Mouse (Mus musculus) kidney, embryonic 14.5 days (tissue): ENCODE measurements around the gene Insr. TPM values are rescaled to one million over a fixed set of nuclear protein-coding genes. Genes with fewer than 3 reads are reported as not detected.

ENCODE experiments used
- ATAC-seq: fragments of 200-750 bp; cut with Nextera tagmentation; 2 replicates; pipeline ENCODE4 v1.8.0; 2017; ENCODE audit warnings: moderate number of reproducible peaks, mild to moderate bottlenecking, moderate TSS enrichment, moderate library complexity; ENCODE audit not compliant: low FRiP score, low TSS enrichment
- H3K27ac ChIP-seq: fragments of 300-500 bp; sonication (generic); 2 replicates; pipeline ENCODE4 v1.5.1; 2014; ENCODE audit warnings: low read depth, mild to moderate bottlenecking, low read length, moderate library complexity, mixed read lengths
- H3K27me3 ChIP-seq: fragments of 300-500 bp; sonication (generic); 2 replicates; pipeline ENCODE4 v1.6.1; 2014; ENCODE audit warnings: mild to moderate bottlenecking, low read length; ENCODE audit not compliant: control insufficient read depth, insufficient read depth
- H3K36me3 ChIP-seq: fragments of 300-500 bp; sonication (generic); 2 replicates; pipeline ENCODE4 v1.6.1; 2014; ENCODE audit warnings: low read length, mixed read lengths; ENCODE audit not compliant: control insufficient read depth, insufficient read depth
- H3K4me1 ChIP-seq: fragments of 300-500 bp; sonication (generic); 2 replicates; pipeline ENCODE4 v1.6.1; 2014; ENCODE audit warnings: low read length, mixed read lengths; ENCODE audit not compliant: control insufficient read depth, insufficient read depth
- H3K4me2 ChIP-seq: fragments of 300-500 bp; sonication (generic); replicated peaks from 2 replicates; pipeline ENCODE4 v1.6.1; 2014; ENCODE audit warnings: low read depth, mild to moderate bottlenecking, low read length
- H3K4me3 ChIP-seq: fragments of 300-500 bp; sonication (generic); 2 replicates; pipeline ENCODE4 v1.5.1; 2014; ENCODE audit warnings: mild to moderate bottlenecking, low read length
- H3K9ac ChIP-seq: fragments of 300-500 bp; sonication (generic); 2 replicates; pipeline ENCODE4 v1.6.1; 2014; ENCODE audit warnings: low read depth, mild to moderate bottlenecking, low read length, moderate library complexity
- H3K9me3 ChIP-seq: fragments of 300-500 bp; sonication (generic); 2 replicates; pipeline ENCODE4 v1.6.1; 2016; ENCODE audit warnings: low read length; ENCODE audit not compliant: control insufficient read depth
- WGBS: fragments of 180-500 bp; shearing (Covaris S2); extraction: QIAGEN DNeasy Blood & Tissue Kit; methylation state at CpG from one replicate; pipeline ENCODE4 v1.1.7; 2014; 5-methylcytosine and 5-hydroxymethylcytosine counted together
- polyA plus RNA-seq: library from polyadenylated mRNA; unstranded; fragments of >200 nt; fragmentation: Nextera tagmentation; extraction: Ambion mirVana; gene quantifications from 2 replicates; pipeline ENCODE4 v1.2.1, GENCODE M21; 2014

Insr gene
- polyA plus RNA-seq, 1 experiment from 2014 or later: 40.2 TPM

GRCm38 (mm10) chr8:3279721-3280077, 282 bp upstream of the Insr start:
- peak; percentile 11 for ATAC-seq
- Histone ChIP-seq H3K27me3 (no peaks in the 10 kb centered on the region), H3K4me1 (peaks cover 7% of the 10 kb centered on the region; the same call in 1 of the 2 replicates), H3K9me3 (no peaks in the 10 kb centered on the region), H3K9ac (peak overlapping the region; percentile 91; the same call in 1 of the 2 replicates), H3K36me3 (no peaks in the 10 kb centered on the region), H3K4me2 (peak overlapping the region; percentile 56), H3K27ac (no peak overlapping the region), H3K4me3 (peak overlapping the region; percentile 68)
- 1% methylated on average over 18 of the region's 18 CpGs for WGBS

GRCm38 (mm10) chr8:3278181-3278820, 1.1 kb downstream of the Insr start:
- H3K9ac ChIP-seq: peak overlapping the region; percentile 91
- peak overlapping the region; percentile 68 for H3K4me3 ChIP-seq
- ATAC-seq: peak; percentile 20
- H3K27me3 ChIP-seq: no peaks in the 10 kb centered on the region
- no peaks in the 10 kb centered on the region for H3K36me3 ChIP-seq
- peak overlapping the region; percentile 56 for H3K4me2 ChIP-seq
- no peak overlapping the region for H3K27ac ChIP-seq
- WGBS: 27% methylated on average over 15 of the region's 15 CpGs
- H3K4me1 ChIP-seq: peaks cover 7% of the 10 kb centered on the region; the same call in 1 of the 2 replicates
- H3K9me3 ChIP-seq: no peaks in the 10 kb centered on the region

- Histone ChIP-seq H3K4me2 (no peak overlapping the region), H3K4me3 (no peak overlapping the region)
Measured at GRCm38 (mm10) chr8:3277266-3277665, 2.2 kb downstream of the Insr start.

GRCm38 (mm10) chr8:3276009-3276408, 3.4 kb downstream of the Insr start:
- H3K9ac ChIP-seq: no peak overlapping the region
- no peaks in the 10 kb centered on the region for H3K27me3 ChIP-seq
- no peak for ATAC-seq
- H3K9me3 ChIP-seq: no peaks in the 10 kb centered on the region
- no peak overlapping the region for H3K4me3 ChIP-seq
- H3K4me1 ChIP-seq: peaks cover 7% of the 10 kb centered on the region; the same call in 1 of the 2 replicates
- no peak overlapping the region for H3K27ac ChIP-seq
- H3K36me3 ChIP-seq: no peaks in the 10 kb centered on the region
- H3K4me2 ChIP-seq: no peak overlapping the region
- WGBS: 96% methylated on average over 8 of the region's 8 CpGs

More at GRCm38 (mm10) chr8:3277266-3277665, 2.2 kb downstream of the Insr start:
- peaks cover 7% of the 10 kb centered on the region; the same call in 1 of the 2 replicates for H3K4me1 ChIP-seq
- H3K9ac ChIP-seq: no peak overlapping the region
- ATAC-seq: no peak
- no peaks in the 10 kb centered on the region for H3K9me3 ChIP-seq
- no peaks in the 10 kb centered on the region for H3K27me3 ChIP-seq
- 97% methylated on average over 9 of the region's 9 CpGs for WGBS
- no peak overlapping the region for H3K27ac ChIP-seq
- no peaks in the 10 kb centered on the region for H3K36me3 ChIP-seq

GRCm38 (mm10) chr8:3275189-3275588, 4.2 kb downstream of the Insr start:
- peaks cover 5% of the 10 kb centered on the region; the same call in 1 of the 2 replicates for H3K4me1 ChIP-seq
- no peaks in the 10 kb centered on the region for H3K9me3 ChIP-seq
- no peak overlapping the region for H3K4me3 ChIP-seq
- no peak for ATAC-seq
- no peak overlapping the region for H3K9ac ChIP-seq
- no peak overlapping the region for H3K27ac ChIP-seq
- H3K4me2 ChIP-seq: no peak overlapping the region
- no peaks in the 10 kb centered on the region; the same call in 1 of the 2 replicates for H3K36me3 ChIP-seq
- WGBS: 78% methylated on average over 5 of the region's 5 CpGs
- H3K27me3 ChIP-seq: no peaks in the 10 kb centered on the region

GRCm38 (mm10) chr8:3273799-3274198, 5.6 kb downstream of the Insr start:
- H3K27me3 ChIP-seq: no peaks in the 10 kb centered on the region
- H3K36me3 ChIP-seq: no peaks in the 10 kb centered on the region; the same call in 1 of the 2 replicates
- no peaks in the 10 kb centered on the region for H3K9me3 ChIP-seq
- 92% methylated on average over 3 of the region's 3 CpGs for WGBS
- ATAC-seq: no peak
- no peak overlapping the region for H3K9ac ChIP-seq
- H3K4me3 ChIP-seq: no peak overlapping the region
- H3K4me1 ChIP-seq: peaks cover 4% of the 10 kb centered on the region; the same call in 1 of the 2 replicates
- no peak overlapping the region for H3K4me2 ChIP-seq
- H3K27ac ChIP-seq: no peak overlapping the region

- H3K27me3 ChIP-seq: no peaks in the 10 kb centered on the region
- no peaks in the 10 kb centered on the region; the same call in 1 of the 2 replicates for H3K36me3 ChIP-seq
- H3K4me2 ChIP-seq: no peak overlapping the region
- ATAC-seq: no peak
- no peaks in the 10 kb centered on the region for H3K4me1 ChIP-seq
- H3K27ac ChIP-seq: no peak overlapping the region
- WGBS: 77% methylated on average over 3 of the region's 3 CpGs
- no peak overlapping the region for H3K4me3 ChIP-seq
- no peaks in the 10 kb centered on the region; the same call in 1 of the 2 replicates for H3K9me3 ChIP-seq
- H3K9ac ChIP-seq: no peak overlapping the region
Measured at GRCm38 (mm10) chr8:3267449-3267761, 12.0 kb downstream of the Insr start.

GRCm38 (mm10) chr8:3266686-3267448, 12.6 kb downstream of the Insr start:
- no peaks in the 10 kb centered on the region for H3K4me1 ChIP-seq
- no peaks in the 10 kb centered on the region for H3K27me3 ChIP-seq
- no peak overlapping the region for H3K4me2 ChIP-seq
- H3K36me3 ChIP-seq: no peaks in the 10 kb centered on the region; the same call in 1 of the 2 replicates
- ATAC-seq: no peak
- no peak overlapping the region for H3K27ac ChIP-seq
- H3K4me3 ChIP-seq: no peak overlapping the region
- 64% methylated on average over 6 of the region's 6 CpGs for WGBS
- H3K9ac ChIP-seq: no peak overlapping the region
- H3K9me3 ChIP-seq: no peaks in the 10 kb centered on the region; the same call in 1 of the 2 replicates

- no peak for ATAC-seq
Measured at GRCm38 (mm10) chr8:3265182-3265581, 14.2 kb downstream of the Insr start.

More at GRCm38 (mm10) chr8:3265182-3265581, 14.2 kb downstream of the Insr start:
- no peak overlapping the region for H3K9ac ChIP-seq
- H3K9me3 ChIP-seq: no peaks in the 10 kb centered on the region; the same call in 1 of the 2 replicates
- H3K4me1 ChIP-seq: no peaks in the 10 kb centered on the region
- 29% methylated on average over 3 of the region's 3 CpGs for WGBS
- H3K36me3 ChIP-seq: no peaks in the 10 kb centered on the region; the same call in 1 of the 2 replicates
- no peak overlapping the region for H3K27ac ChIP-seq
- H3K27me3 ChIP-seq: no peaks in the 10 kb centered on the region
- no peak overlapping the region for H3K4me2 ChIP-seq
- H3K4me3 ChIP-seq: no peak overlapping the region
